Mouse (Mus musculus): ENCODE measurements at regions not wholly inside any gene's neighbourhood (a gene's known extent, or its start where the extent isn't known, plus 50 kb on each side); places are given as distances from the start of the nearest gene placed in this dataset.

DNA sequence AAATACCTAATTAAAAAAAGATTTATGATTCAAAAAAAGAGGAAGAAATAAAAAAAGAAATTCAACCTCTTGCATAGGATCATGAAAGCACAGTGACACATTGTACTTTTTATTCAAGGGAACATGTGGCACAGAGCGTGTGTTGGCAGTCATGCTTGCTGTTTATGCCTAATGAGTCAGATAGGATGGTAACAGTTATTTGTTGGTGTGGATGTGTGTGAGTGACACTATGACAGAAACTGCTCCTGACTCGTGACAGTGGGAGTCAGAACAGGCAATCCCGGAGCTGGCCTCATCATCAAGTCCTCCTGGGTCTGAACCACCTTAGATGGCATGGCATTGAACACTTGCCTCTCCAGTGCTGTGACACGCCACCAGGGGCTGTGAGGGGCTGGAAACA, 261.4 kb downstream of the Pax1 start:
- 85% methylated on average over 4 of the region's 4 CpGs for WGBS
- TF ChIP-seq CTCF (IDR thresholded peaks at IDR 0.05; ENCODE audit: borderline replicate concordance, control insufficient read depth, extremely low read depth, insufficient read depth, low read length, poor library complexity): no peak

DNA sequence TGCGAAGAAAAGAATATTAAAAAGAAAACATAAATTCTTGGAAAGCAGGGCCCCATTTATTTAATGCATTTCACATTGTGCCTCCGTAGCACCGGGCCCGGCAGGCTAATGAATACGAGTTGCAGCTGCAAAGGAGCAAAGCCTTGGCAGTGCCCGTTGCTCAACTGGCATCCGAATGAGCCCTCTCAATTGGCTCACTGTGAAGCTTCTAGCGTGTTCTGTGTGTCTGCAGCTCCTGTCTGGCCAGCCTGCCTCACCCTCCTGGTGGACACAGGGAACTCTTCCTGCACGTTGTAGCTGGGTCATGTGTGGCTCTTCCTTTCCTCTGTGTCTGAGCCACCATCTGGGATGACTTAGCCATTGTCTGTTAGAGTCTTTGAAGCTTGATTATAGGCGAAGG, 256.1 kb downstream of the Pax1 start:
- H3K4me1 ChIP-seq (replicated peaks; ENCODE audit: control insufficient read depth, insufficient read depth, low read length): no peaks in the 10 kb centered on the region
- no peak for DNase-seq
- H3K36me3 ChIP-seq (ENCODE audit: control insufficient read depth, insufficient read depth, low read length): no peaks in the 10 kb centered on the region
- no peaks in the 10 kb centered on the region for H3K27me3 ChIP-seq (ENCODE audit: control insufficient read depth, insufficient read depth, low read length)
- 83% methylated on average over 10 of the region's 10 CpGs for WGBS
- H3K27ac ChIP-seq (ENCODE audit: control insufficient read depth, insufficient read depth, low read length): no peak overlapping the region
- H3K4me3 ChIP-seq (ENCODE audit: control insufficient read depth, insufficient read depth, low read length): no peak overlapping the region
- no peak for TF ChIP-seq POLR2A (IDR thresholded peaks at IDR 0.05; ENCODE audit: control insufficient read depth, extremely low read depth, insufficient read depth, low read length, poor library complexity)
- TF ChIP-seq CTCF (IDR thresholded peaks at IDR 0.05; ENCODE audit: borderline replicate concordance, control insufficient read depth, extremely low read depth, insufficient read depth, low read length, poor library complexity): no peak

More for the DNA sequence above, 261.4 kb downstream of the Pax1 start:
- no peak overlapping the region for H3K27ac ChIP-seq (ENCODE audit: control insufficient read depth, insufficient read depth, low read length)
- DNase-seq: no peak
- H3K4me3 ChIP-seq (ENCODE audit: control insufficient read depth, insufficient read depth, low read length): no peak overlapping the region
- H3K36me3 ChIP-seq (ENCODE audit: control insufficient read depth, insufficient read depth, low read length): no peaks in the 10 kb centered on the region
- no peaks in the 10 kb centered on the region for H3K27me3 ChIP-seq (ENCODE audit: control insufficient read depth, insufficient read depth, low read length)
- no peaks in the 10 kb centered on the region for H3K4me1 ChIP-seq (replicated peaks; ENCODE audit: control insufficient read depth, insufficient read depth, low read length)

DNA sequence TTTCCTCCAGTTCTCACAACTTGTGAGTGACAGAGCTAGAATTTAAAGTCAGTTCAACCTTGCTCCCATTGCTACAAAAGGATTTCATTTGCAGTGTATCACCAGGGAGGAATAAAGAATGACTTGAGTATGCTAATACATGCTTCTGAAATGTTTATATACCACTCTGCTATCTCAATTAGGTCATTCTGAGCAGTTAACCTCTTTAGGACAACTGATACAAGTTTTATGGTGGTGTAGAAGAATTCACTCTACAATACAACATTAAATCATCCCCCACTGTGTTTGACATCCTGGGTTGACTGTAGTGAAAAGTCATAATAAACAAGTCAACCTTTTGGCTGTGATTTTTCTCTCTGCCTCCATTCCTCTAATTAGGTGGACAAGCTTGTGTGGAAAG, 248.6 kb downstream of the Pax1 start:
- no peak for DNase-seq
- Histone ChIP-seq H3K27ac (ENCODE audit: control insufficient read depth, insufficient read depth, low read length) (no peak overlapping the region), H3K27me3 (ENCODE audit: control insufficient read depth, insufficient read depth, low read length) (no peaks in the 10 kb centered on the region), H3K4me1 (replicated peaks; ENCODE audit: control insufficient read depth, insufficient read depth, low read length) (no peaks in the 10 kb centered on the region), H3K36me3 (ENCODE audit: control insufficient read depth, insufficient read depth, low read length) (no peaks in the 10 kb centered on the region), H3K4me3 (ENCODE audit: control insufficient read depth, insufficient read depth, low read length) (no peak overlapping the region)
- TF ChIP-seq POLR2A (IDR thresholded peaks at IDR 0.05; ENCODE audit: control insufficient read depth, extremely low read depth, insufficient read depth, low read length, poor library complexity): no peak
- no peak for TF ChIP-seq CTCF (IDR thresholded peaks at IDR 0.05; ENCODE audit: borderline replicate concordance, control insufficient read depth, extremely low read depth, insufficient read depth, low read length, poor library complexity)

DNA sequence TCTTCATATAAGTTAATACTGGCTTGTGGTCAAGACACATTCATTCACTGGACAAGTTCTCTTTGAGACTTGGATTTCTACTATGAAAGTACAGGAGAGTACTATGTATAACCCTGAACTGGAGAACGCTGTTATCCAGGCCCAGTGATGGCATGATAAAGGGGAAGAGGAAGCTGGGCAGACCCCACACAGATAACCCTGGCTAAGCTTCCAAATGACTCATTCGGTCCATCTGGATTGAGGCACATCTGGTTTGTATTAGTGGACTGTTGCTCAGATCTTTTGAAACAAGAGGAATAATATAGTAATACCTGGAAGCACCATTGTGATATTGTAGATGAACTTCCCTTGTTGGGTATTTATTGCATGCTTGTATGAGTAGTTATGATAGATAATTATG, 239.9 kb downstream of the Pax1 start:
- DNase-seq: no peak
- no peak overlapping the region for H3K27ac ChIP-seq (ENCODE audit: control insufficient read depth, insufficient read depth, low read length)
- H3K36me3 ChIP-seq (ENCODE audit: control insufficient read depth, insufficient read depth, low read length): no peaks in the 10 kb centered on the region
- TF ChIP-seq POLR2A (IDR thresholded peaks at IDR 0.05; ENCODE audit: control insufficient read depth, extremely low read depth, insufficient read depth, low read length, poor library complexity) (no peak), CTCF (IDR thresholded peaks at IDR 0.05; ENCODE audit: borderline replicate concordance, control insufficient read depth, extremely low read depth, insufficient read depth, low read length, poor library complexity) (no peak)
- H3K4me1 ChIP-seq (replicated peaks; ENCODE audit: control insufficient read depth, insufficient read depth, low read length): no peaks in the 10 kb centered on the region
- 55% methylated on average over 2 of the region's 2 CpGs for WGBS
- H3K27me3 ChIP-seq (ENCODE audit: control insufficient read depth, insufficient read depth, low read length): no peaks in the 10 kb centered on the region
- H3K4me3 ChIP-seq (ENCODE audit: control insufficient read depth, insufficient read depth, low read length): no peak overlapping the region

DNA sequence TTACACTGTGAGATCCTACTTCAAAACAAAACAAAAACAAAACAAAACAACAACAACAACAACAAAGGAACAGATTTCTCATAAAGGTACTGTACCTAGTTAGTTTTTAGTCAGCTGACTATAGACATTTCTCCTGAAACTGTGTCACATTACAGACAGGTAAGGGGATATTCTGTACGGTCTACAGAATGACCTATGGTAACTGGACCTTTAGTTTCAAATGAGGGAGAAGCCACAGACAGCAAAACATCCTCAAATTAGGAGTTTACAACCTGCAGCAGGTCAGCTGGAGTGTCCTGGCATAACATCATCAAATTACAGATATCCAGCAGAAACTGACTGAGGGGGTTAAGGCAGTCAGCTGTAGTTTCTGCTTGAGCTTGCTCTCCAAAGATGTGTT, 210.7 kb downstream of the Pax1 start:
- TF ChIP-seq CTCF (IDR thresholded peaks at IDR 0.05; ENCODE audit: borderline replicate concordance, control insufficient read depth, extremely low read depth, insufficient read depth, low read length, poor library complexity): no peak
- no peak for TF ChIP-seq POLR2A (IDR thresholded peaks at IDR 0.05; ENCODE audit: control insufficient read depth, extremely low read depth, insufficient read depth, low read length, poor library complexity)
- WGBS: 79% methylated on average over 1 of the region's 1 CpGs
- DNase-seq: no peak
- H3K4me3 ChIP-seq (ENCODE audit: control insufficient read depth, insufficient read depth, low read length): no peak overlapping the region
- no peak overlapping the region for H3K27ac ChIP-seq (ENCODE audit: control insufficient read depth, insufficient read depth, low read length)
- H3K27me3 ChIP-seq (ENCODE audit: control insufficient read depth, insufficient read depth, low read length): no peaks in the 10 kb centered on the region
- H3K36me3 ChIP-seq (ENCODE audit: control insufficient read depth, insufficient read depth, low read length): no peaks in the 10 kb centered on the region
- H3K4me1 ChIP-seq (replicated peaks; ENCODE audit: control insufficient read depth, insufficient read depth, low read length): no peaks in the 10 kb centered on the region

DNA sequence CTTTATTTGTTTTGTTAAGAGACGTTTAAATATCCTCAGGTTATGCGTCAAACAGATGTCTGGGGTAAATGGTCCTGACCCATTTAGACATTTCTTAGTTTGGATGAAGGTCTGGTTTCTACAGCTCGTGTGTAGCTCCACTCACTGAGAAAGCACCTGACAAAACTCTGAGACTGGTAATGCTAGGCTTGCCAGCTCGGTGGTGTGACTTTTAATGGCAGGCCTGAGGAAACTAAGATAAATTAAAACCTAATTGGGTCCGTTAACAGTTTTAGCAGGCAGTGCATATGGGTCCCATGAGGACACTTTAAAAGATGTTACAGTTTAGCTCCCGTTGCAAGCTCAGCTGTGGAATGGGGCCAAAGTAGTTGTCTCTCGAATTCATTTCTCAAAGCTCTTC, 199.5 kb downstream of the Pax1 start:
- Histone ChIP-seq H3K4me1 (replicated peaks; ENCODE audit: control insufficient read depth, insufficient read depth, low read length) (no peaks in the 10 kb centered on the region), H3K36me3 (ENCODE audit: control insufficient read depth, insufficient read depth, low read length) (no peaks in the 10 kb centered on the region), H3K4me3 (ENCODE audit: control insufficient read depth, insufficient read depth, low read length) (no peak overlapping the region), H3K27ac (ENCODE audit: control insufficient read depth, insufficient read depth, low read length) (no peak overlapping the region), H3K27me3 (ENCODE audit: control insufficient read depth, insufficient read depth, low read length) (no peaks in the 10 kb centered on the region)
- DNase-seq: no peak
- WGBS: 79% methylated on average over 7 of the region's 7 CpGs
- TF ChIP-seq POLR2A (IDR thresholded peaks at IDR 0.05; ENCODE audit: control insufficient read depth, extremely low read depth, insufficient read depth, low read length, poor library complexity) (no peak), CTCF (IDR thresholded peaks at IDR 0.05; ENCODE audit: borderline replicate concordance, control insufficient read depth, extremely low read depth, insufficient read depth, low read length, poor library complexity) (no peak)

DNA sequence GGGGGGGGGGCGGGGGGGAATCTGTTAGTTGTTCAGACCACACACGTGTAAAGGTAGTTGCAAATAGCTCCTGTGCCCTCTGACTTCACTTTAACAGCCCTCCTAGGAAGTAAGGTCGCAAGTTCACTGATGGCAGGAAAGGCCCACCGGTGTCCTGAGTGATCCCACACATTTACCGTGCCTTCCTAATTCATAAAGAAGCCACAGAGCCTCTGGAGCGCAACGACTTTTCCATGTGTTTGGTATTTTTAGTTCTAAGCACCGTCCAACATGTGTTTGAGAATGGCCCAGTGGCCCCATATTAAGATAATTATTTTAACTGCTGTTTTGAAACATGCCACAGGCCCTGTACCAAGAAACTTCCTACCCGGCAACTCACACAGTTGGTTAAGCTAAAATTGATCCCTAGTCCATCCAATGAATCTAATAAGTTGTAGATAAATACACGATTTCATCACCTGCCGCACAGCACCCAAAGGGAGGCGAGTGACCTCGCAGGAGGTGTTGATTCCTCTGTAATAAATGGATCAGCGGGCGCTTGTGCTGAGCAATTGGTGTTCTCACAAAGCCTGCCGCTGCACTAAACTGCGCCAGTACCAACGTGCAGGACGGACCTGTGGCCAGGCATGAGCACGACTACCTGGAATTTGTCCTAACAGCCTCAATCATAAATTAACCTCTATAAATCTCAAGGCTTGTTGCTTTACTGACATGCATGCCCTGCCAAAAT, 198.9 kb downstream of the Pax1 start:
- no peak overlapping the region for H3K27ac ChIP-seq (ENCODE audit: control insufficient read depth, insufficient read depth, low read length)
- H3K4me1 ChIP-seq (replicated peaks; ENCODE audit: control insufficient read depth, insufficient read depth, low read length): no peaks in the 10 kb centered on the region
- no peak for TF ChIP-seq CTCF (IDR thresholded peaks at IDR 0.05; ENCODE audit: borderline replicate concordance, control insufficient read depth, extremely low read depth, insufficient read depth, low read length, poor library complexity)
- TF ChIP-seq POLR2A (IDR thresholded peaks at IDR 0.05; ENCODE audit: control insufficient read depth, extremely low read depth, insufficient read depth, low read length, poor library complexity): no peak
- H3K36me3 ChIP-seq (ENCODE audit: control insufficient read depth, insufficient read depth, low read length): no peaks in the 10 kb centered on the region
- no peak for DNase-seq
- H3K27me3 ChIP-seq (ENCODE audit: control insufficient read depth, insufficient read depth, low read length): no peaks in the 10 kb centered on the region
- H3K4me3 ChIP-seq (ENCODE audit: control insufficient read depth, insufficient read depth, low read length): no peak overlapping the region
- 89% methylated on average over 20 of the region's 20 CpGs for WGBS
